Mouse (Mus musculus): ENCODE results near the gene Vmn1r138.
"Not testable (repeated sequence)": the region's sequence is repeated elsewhere in the genome, so short reads cannot be mapped to it uniquely, and the experiment has no call there.

The Vmn1r138 gene

GRCm38 (mm10) chr7:22028797-22029196, at the start of gene Vmn1r138:
Gene Vmn1r138, minus strand, starts transcription at chr7:22028897.
- not testable (repeated sequence) for DNase-seq (ENCODE audit: low spot score)

DNA sequence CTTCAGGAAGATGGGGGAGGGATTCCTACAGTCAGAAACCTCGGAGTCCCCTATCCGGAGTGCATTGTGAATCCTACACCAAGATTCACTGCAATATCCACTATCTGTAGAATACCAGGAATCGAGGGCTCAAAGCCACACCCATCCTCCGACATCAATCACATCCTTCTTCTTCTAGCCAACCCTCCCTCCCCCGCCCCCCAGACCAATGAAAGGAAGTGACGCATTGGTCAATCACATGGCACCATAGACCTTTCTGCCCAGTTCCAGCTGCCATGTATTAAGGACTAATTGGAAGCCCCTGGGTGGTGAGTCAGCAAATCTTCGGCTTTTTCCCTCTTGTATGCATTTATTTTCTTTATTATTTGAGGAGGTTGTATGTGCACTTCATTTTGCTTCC, 40.1 kb upstream of the Vmn1r138 start, which contains the start of gene Vmn1r139:
Vmn1r139 (plus strand) TSS at position 301 of the 400 bp plus-strand sequence.
- DNase-seq (ENCODE audit: low spot score): not testable (repeated sequence)

DNA sequence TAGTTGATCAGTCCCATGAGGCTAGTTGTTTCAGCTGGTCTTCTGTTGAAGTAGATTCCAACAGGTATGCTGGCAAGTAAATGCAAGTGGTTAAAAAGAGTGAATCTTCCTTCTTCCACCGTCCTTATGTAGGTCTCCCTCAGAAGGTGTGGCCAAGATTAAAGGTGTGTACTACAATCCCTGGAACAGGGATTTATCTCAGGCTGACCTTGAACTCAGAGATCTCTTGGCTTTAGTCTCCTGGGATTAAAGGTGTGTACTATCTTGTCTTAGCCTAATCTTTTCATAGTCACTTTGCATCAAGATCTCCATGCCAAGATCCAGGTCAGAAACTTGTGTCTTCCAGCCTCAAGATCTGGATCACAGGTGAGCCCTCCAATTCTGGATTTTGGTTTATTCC, 27.5 kb upstream of the Vmn1r138 start, which contains the start of gene Gm6176:
Gm6176 (minus strand) TSS at position 101 of the 400 bp plus-strand sequence.
- DNase-seq (ENCODE audit: low spot score): not testable (repeated sequence)

DNA sequence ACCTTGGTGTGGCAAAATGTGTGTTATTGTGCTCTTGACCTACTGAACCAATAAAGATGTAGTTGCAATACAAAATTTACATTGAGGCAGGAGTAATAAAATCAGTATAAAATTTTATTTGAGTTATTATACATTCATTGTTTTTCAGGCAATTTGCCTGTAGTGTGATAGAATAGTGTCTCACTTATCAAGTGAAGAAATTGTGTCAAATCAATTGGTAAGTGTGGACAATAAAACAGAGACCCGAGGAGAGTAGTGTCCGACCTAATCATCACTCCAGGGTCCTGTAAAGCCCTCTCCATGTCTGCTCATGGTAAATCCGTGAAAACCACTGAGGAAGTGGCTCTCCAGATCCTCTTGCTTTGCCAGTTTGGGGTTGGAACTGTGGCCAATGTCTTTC, 34.4 kb downstream of the Vmn1r138 start, which contains the start of gene Vmn1r137:
Vmn1r137 (plus strand) TSS at position 301 of the 400 bp plus-strand sequence.
- DNase-seq (ENCODE audit: low spot score): not testable (repeated sequence)

All from ovary, adult 18-20 months (tissue).